Mouse (Mus musculus) ES-Bruce4 (cell line): ENCODE results near the gene Lgmn. TPM values are rescaled to one million over a fixed set of nuclear protein-coding genes. Genes with fewer than 3 reads are reported as not detected.

Experiments
- H3K27ac ChIP-seq: 2 replicates; pipeline ENCODE4 v1.5.1; 2012; ENCODE audit warnings: low read length, inconsistent platforms; ENCODE audit not compliant: insufficient read depth
- H3K27me3 ChIP-seq: 2 replicates; pipeline ENCODE4 v1.6.1; 2012; ENCODE audit warnings: mild to moderate bottlenecking, low read length, inconsistent platforms; ENCODE audit not compliant: control insufficient read depth, poor library complexity, insufficient read depth, severe bottlenecking
- H3K36me3 ChIP-seq: 2 replicates; pipeline ENCODE4 v1.6.1; 2012; ENCODE audit warnings: inconsistent platforms, mild to moderate bottlenecking, low read length, moderate library complexity; ENCODE audit not compliant: control insufficient read depth, poor library complexity, insufficient read depth, severe bottlenecking
- H3K4me1 ChIP-seq: one replicate; pipeline ENCODE4 v1.8.1; 2011; ENCODE audit warnings: low read length; ENCODE audit not compliant: control insufficient read depth, insufficient read depth
- H3K4me3 ChIP-seq: 2 replicates; pipeline ENCODE4 v1.5.1; 2011; ENCODE audit warnings: low read depth, mild to moderate bottlenecking, low read length
- H3K9ac ChIP-seq: 2 replicates; pipeline ENCODE4 v1.6.1; 2012; ENCODE audit warnings: low read depth, mild to moderate bottlenecking, inconsistent platforms; ENCODE audit not compliant: poor library complexity, severe bottlenecking
- H3K9me3 ChIP-seq: replicated peaks from 2 replicates; pipeline ENCODE4 v1.6.1; 2012; ENCODE audit warnings: mild to moderate bottlenecking, low read length, inconsistent platforms; ENCODE audit not compliant: control insufficient read depth, poor library complexity, insufficient read depth, severe bottlenecking
- CTCF ChIP-seq: IDR thresholded peaks from one replicate; pipeline ENCODE4 v1.8.1; 2011; ENCODE audit warnings: low read depth, low read length
- EP300 ChIP-seq: IDR thresholded peaks from 2 replicates; pipeline ENCODE4 v1.6.1; 2011; ENCODE audit warnings: low read depth, low read length; ENCODE audit not compliant: insufficient read depth
- POLR2A ChIP-seq: IDR thresholded peaks from one replicate; pipeline ENCODE4 v1.8.1; 2011; ENCODE audit warnings: low read length; ENCODE audit not compliant: insufficient read depth
- polyA plus RNA-seq: library from polyadenylated mRNA; stranded (reverse); fragments of >200 nt; gene quantifications from 2 replicates; pipeline ENCODE4 v1.2.4, GENCODE M21; 2011; ENCODE audit warnings: low read depth; ENCODE audit not compliant: missing spikeins, insufficient read depth, insufficient read length

The Lgmn gene
- polyA plus RNA-seq, 1 experiment, result 81.1 TPM

DNA sequence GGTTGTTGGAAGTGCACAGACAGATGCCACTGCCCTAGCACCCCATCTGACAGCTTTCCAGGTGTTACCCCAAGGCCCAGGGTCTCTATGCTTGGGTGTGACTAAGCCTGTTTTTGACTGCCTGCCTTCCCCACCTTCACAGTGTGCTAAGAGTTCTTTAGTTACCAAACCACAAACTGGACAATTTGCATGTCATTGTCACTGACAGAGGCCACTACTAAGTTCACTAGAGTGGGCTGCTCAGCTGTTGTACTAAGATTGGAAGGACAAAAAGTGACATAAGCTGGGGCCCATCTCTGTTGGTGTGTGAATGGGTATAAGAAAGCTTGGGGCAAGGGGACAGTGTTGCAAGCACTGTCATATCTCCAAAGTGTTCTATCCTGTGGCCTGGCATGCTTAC lies 83.8 kb downstream of the Lgmn start:
- H3K36me3 ChIP-seq, result no peaks in the 10 kb centered on the region
- H3K4me1 ChIP-seq, result no peaks in the 10 kb centered on the region
- H3K9me3 ChIP-seq, result no peaks in the 10 kb centered on the region
- no peak overlapping the region for H3K4me3 ChIP-seq
- H3K9ac ChIP-seq, result no peak overlapping the region
- H3K27me3 ChIP-seq, result no peaks in the 10 kb centered on the region
- TF ChIP-seq CTCF (no peak), EP300 (no peak), POLR2A (no peak)
- H3K27ac ChIP-seq, result no peak overlapping the region

DNA sequence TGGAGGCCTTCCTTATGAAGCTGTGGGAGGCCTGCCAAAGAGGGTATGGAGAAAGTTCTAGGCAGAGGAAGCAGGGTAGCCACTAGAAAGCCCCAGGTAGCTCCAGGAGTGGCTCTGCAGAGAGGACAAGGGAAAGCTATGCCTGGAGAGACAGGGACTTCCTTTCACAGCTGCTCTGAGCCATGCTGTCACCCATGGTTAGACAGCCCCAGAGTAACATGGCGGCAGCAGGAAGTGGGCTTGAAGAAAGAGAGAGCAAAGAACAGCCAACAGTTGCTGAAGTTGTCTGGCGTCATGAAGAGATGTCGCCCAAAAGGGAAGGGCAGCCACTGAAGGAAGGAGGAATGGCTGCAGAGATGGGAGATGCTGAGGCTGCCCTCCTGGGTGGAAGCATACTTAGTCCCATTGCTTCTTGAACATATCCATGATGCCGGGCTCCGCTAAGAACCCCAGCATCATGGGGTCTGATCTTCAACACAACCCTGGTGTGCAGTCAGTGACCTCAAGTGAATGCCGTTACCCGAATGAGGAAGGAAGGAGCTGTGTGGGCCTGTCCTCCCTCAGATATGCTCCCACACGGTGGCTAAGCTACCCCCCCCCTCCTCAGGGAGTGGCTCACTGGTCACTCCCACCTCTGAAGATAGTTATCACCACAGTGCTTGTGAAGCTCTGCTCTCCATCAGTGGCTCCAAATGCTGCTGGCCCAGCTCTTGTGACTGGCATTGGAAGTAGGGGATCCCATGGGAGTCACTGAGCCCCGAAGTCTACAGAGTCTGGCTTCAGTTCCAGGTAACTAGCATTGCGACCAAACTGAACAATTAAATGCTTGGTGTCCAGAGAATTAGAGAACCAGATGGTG lies 85.3 kb downstream of the Lgmn start:
- Histone ChIP-seq H3K27me3 (no peaks in the 10 kb centered on the region), H3K36me3 (no peaks in the 10 kb centered on the region), H3K27ac (no peak overlapping the region), H3K9ac (no peak overlapping the region), H3K4me3 (no peak overlapping the region), H3K9me3 (no peaks in the 10 kb centered on the region), H3K4me1 (no peaks in the 10 kb centered on the region)
- TF ChIP-seq CTCF, result no peak
- TF ChIP-seq POLR2A, result no peak
- no peak for TF ChIP-seq EP300

DNA sequence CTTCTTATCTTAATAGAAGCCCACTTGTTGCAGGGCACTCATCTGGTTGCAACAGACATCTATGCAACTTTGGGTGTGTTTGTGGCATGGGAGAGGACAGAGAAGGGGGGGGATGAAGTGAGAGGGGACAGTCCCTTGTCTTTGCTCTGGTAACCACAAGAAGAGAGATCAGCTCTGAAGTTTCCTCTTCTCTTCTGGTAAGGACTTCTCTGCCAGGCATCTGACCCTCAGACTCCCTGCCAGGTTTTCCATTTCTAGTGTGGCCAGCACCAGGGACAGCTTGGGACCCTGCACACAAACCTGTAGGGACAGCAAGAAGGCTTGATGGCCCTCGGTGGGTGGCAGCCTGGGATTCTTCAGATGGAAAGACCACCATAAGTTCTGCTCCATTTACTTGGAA lies 88.6 kb downstream of the Lgmn start:
- Histone ChIP-seq H3K36me3 (no peaks in the 10 kb centered on the region), H3K27me3 (no peaks in the 10 kb centered on the region)

DNA sequence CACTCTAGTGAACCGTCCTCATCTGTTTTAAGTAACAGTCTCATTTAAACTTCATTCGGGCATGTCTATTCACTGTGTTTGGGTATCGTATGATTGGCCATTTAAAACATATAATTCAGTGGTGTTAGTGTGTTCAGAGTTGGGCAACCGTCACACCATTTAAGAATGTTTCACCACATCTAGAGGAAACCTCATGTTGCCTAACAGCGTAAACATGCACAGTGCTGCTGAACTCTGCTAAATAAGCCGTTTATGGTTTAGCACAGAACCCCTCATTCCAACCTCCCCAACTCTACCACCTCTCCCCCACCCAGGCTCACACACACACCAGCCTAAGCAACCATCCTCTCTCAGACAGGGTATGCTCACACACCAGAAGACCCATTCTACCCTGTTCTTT lies 91.2 kb downstream of the Lgmn start:
- H3K9ac ChIP-seq, result no peak overlapping the region
- no peak overlapping the region for H3K4me3 ChIP-seq
- no peak overlapping the region for H3K27ac ChIP-seq
- H3K27me3 ChIP-seq, result no peaks in the 10 kb centered on the region
- no peaks in the 10 kb centered on the region for H3K4me1 ChIP-seq
- TF ChIP-seq POLR2A, result no peak
- H3K36me3 ChIP-seq, result no peaks in the 10 kb centered on the region
- no peaks in the 10 kb centered on the region for H3K9me3 ChIP-seq

More for the DNA sequence above, 88.6 kb downstream of the Lgmn start:
- H3K4me3 ChIP-seq, result no peak overlapping the region
- no peaks in the 10 kb centered on the region for H3K4me1 ChIP-seq
- H3K9ac ChIP-seq, result no peak overlapping the region
- no peak overlapping the region for H3K27ac ChIP-seq
- TF ChIP-seq POLR2A, result no peak
- no peaks in the 10 kb centered on the region for H3K9me3 ChIP-seq

DNA sequence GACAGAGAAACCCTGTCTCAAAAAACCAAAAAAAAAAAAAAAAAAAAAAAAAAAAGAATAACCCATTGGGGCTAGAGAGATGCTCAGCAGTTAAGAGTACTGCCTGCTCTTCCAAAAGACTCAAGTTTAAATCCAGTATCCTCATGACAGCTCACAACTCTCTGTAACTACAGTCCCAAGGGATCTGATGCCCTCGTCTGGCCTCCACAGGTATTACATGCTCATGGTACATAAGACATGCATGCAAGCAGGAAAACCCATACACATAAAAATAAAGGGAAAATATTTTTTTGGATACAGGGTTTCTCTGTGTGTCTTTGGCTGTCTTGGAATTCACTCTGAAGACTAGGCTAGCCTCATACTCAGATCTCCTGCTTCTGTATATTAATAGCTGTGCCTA lies 93.1 kb downstream of the Lgmn start:
- no peak overlapping the region for H3K4me3 ChIP-seq
- no peaks in the 10 kb centered on the region for H3K4me1 ChIP-seq
- no peaks in the 10 kb centered on the region for H3K36me3 ChIP-seq
- TF ChIP-seq EP300 (no peak), POLR2A (no peak), CTCF (peak; percentile 15)
- H3K27me3 ChIP-seq, result no peaks in the 10 kb centered on the region
- no peaks in the 10 kb centered on the region for H3K9me3 ChIP-seq
- H3K9ac ChIP-seq, result no peak overlapping the region
- no peak overlapping the region for H3K27ac ChIP-seq

DNA sequence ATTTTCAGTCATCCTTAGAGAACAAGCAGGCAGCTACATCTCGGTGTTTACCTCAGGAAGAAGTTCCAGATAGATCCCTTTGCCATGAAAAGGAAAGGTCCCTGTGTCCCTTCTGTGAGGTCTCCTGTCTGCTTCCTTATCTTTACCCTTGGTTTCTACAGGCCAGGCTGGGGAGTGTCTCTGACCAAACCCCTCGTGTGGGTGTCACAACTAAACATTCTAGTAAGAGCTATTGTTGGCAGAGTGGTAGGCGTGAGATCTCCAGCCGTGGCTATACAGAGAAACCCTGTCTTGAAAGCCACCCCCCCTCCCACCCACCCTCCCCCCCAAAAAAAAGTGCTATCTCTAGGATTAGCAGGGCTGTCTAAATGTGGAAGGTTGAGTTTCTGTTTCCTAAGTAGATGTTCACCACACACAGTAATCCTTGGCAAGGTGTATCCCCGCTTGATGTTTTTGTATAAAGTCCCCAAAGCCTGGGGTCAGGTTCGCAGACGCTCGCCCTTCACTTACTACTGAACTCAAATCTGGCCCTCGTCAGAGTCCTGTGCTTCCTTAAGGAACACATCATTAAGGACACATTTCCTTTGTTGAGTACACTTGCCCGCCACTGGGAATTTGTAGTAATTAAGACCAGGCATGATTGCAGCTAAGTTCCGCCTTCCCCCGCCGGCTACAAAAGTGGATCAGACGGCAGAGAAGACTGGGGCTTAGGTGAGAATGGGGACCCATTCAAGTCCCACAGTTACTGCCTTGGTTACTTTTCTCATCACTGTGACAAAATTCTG lies 94.4 kb downstream of the Lgmn start:
- TF ChIP-seq CTCF (no peak), EP300 (no peak), POLR2A (no peak)
- Histone ChIP-seq H3K9ac (no peak overlapping the region), H3K4me1 (no peaks in the 10 kb centered on the region), H3K36me3 (no peaks in the 10 kb centered on the region), H3K27ac (no peak overlapping the region), H3K9me3 (no peaks in the 10 kb centered on the region), H3K4me3 (no peak overlapping the region), H3K27me3 (no peaks in the 10 kb centered on the region)

Other genes with a start within 250 kb of the Lgmn start
- 8.2 and 8.7 TPM in 2 replicates for gene Rin3, start 156.8 kb downstream of the Lgmn start, polyA plus RNA-seq
- gene Golga5, start 29.3 kb upstream of the Lgmn start, polyA plus RNA-seq, result 32.9 and 34.8 TPM in 2 replicates
- 4.4 and 4.5 TPM in 2 replicates for gene Chga, start 115.2 kb upstream of the Lgmn start, polyA plus RNA-seq